Mouse (Mus musculus): ENCODE data around the gene Cd300c2.

DNA sequence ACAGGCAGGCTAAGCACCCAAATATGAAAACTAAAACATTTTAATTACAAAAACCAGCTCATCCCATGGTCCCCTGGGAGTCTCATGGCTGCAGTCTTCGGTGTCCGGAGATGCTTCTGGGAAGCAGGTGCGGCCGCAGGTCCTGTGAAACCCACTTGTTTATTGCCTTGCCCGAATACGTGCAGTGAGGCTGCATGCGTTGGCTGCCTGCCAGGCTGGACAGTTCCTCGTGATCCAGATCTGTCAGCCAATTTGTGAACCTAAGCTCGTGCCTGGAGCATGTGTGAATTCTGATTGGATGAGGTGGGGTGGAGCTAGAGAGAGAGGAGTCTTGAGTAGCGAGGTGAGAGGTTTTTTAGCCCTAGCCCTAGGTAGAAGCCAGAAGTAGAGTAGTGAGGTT is 29.0 kb downstream of the Cd300c2 start:
- TF ChIP-seq POLR2A (IDR thresholded peaks at IDR 0.05; ENCODE audit: borderline replicate concordance, low read depth, low read length) (no peak), CTCF (IDR thresholded peaks at IDR 0.05; ENCODE audit: low read depth, low read length) (no peak)

Data from bone marrow macrophage, adult 2 months (primary cell).